Mouse (Mus musculus): Measurements from ENCODE around the gene Acbd3. TPM values are rescaled to one million over a fixed set of nuclear protein-coding genes. Genes with fewer than 3 reads are reported as not detected.

Acbd3 gene
- polyA plus RNA-seq, 1 experiment from 2014 or later, result 22.4 TPM

DNA sequence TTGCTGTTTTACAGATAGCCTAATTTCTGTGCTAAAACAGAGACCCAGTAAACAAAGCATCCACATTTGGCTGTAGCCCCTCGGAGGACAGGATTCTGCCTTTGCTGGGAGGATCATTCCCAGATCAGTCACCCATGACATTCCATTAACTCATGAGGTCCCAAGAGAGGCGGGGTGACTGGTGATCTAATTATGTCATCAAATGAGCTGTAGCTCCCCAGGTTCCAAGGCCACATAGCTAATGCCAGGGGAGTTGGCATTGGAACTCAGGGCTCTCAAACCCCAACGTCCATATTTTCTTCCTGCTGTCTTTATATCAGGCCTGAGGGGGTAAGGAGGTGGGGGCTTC lies 57.7 kb downstream of the Acbd3 start:
- ATAC-seq, result no peak
- H3K4me1 ChIP-seq (ENCODE audit: control insufficient read depth, insufficient read depth, low read length), result no peaks in the 10 kb centered on the region
- no peaks in the 10 kb centered on the region for H3K9me3 ChIP-seq (replicated peaks; ENCODE audit: control insufficient read depth, low read length, poor library complexity, severe bottlenecking)
- H3K9ac ChIP-seq (ENCODE audit: low read depth, low read length), result 0 out of 2 replicates have a peak overlapping the region, but pooled peaks have one; percentile 10
- 13% methylated on average over 3 of the region's 3 CpGs for WGBS
- no peak overlapping the region for H3K4me3 ChIP-seq (ENCODE audit: low read depth, low read length)
- no peak overlapping the region for H3K27ac ChIP-seq (ENCODE audit: low read length)
- H3K4me2 ChIP-seq (ENCODE audit: low read length), result no peak overlapping the region
- no peaks in the 10 kb centered on the region for H3K27me3 ChIP-seq (ENCODE audit: control insufficient read depth, insufficient read depth, low read depth, low read length)
- no peaks in the 10 kb centered on the region for H3K36me3 ChIP-seq (ENCODE audit: control insufficient read depth, insufficient read depth, low read length)

DNA sequence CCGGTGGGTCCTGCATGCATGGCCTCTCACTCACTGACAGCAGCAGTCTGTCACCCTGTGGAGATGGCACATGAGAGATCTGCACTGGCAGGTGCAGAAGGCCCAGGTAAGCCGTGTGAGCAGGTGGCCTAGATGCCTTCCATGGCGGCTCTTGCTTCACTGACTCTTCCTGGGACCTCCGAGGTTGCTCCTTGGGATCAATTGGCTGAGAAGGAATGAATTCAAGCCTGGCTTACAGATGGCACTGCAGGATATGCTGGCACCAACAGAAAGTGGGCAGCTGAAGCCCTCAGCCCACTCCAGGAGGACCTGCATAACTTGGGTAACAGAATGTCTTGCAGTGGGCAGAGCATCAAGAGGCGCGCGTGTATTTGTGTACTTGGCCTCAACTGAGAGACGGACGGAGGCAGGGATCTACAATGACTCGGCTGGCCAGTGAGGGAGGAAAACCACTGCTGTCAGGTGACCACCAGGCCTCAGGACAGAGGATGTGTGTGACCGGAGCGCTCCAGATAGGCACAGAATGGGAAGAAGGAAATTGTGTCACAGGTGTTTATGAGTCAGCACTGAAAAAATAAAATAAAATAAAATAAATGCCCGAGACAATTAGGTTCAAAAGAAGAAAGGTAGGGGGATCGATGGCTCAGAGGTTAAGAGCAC lies 66.1 kb downstream of the Acbd3 start:
- no peak for ATAC-seq
- H3K9ac ChIP-seq (ENCODE audit: low read depth, low read length), result no peak overlapping the region

DNA sequence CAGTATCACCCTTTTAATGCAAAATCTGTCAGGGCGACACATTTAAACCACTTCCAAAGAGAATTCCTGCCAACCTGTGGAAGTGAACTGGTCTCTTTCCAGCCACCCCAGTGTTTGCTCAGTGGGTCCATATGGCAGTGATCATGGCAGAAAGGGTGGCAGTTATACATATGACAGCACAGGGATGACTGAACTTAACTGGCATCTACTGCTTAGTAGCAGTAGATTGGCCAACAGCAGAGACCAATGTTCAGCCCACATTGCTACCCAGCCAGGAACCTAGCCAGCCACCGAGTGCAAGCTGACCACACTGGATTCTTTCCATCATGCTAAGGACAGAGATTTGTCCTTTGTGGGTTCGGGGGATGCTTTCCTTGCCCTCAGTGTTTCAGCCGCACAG lies 67.0 kb downstream of the Acbd3 start:
- Histone ChIP-seq H3K27ac (ENCODE audit: low read length) (no peak overlapping the region), H3K4me2 (ENCODE audit: low read length) (no peak overlapping the region), H3K36me3 (ENCODE audit: control insufficient read depth, insufficient read depth, low read length) (no peaks in the 10 kb centered on the region), H3K4me3 (ENCODE audit: low read depth, low read length) (no peak overlapping the region), H3K27me3 (ENCODE audit: control insufficient read depth, insufficient read depth, low read depth, low read length) (no peaks in the 10 kb centered on the region), H3K4me1 (ENCODE audit: control insufficient read depth, insufficient read depth, low read length) (peaks cover 2% of the 10 kb centered on the region; the same call in 1 of the 2 replicates), H3K9me3 (replicated peaks; ENCODE audit: control insufficient read depth, low read length, poor library complexity, severe bottlenecking) (no peaks in the 10 kb centered on the region), H3K9ac (ENCODE audit: low read depth, low read length) (no peak overlapping the region)
- WGBS, result 78% methylated on average over 4 of the region's 4 CpGs
- ATAC-seq, result no peak

More for the DNA sequence above, 66.1 kb downstream of the Acbd3 start:
- H3K27ac ChIP-seq (ENCODE audit: low read length), result no peak overlapping the region
- no peaks in the 10 kb centered on the region for H3K27me3 ChIP-seq (ENCODE audit: control insufficient read depth, insufficient read depth, low read depth, low read length)
- H3K36me3 ChIP-seq (ENCODE audit: control insufficient read depth, insufficient read depth, low read length), result no peaks in the 10 kb centered on the region
- H3K4me3 ChIP-seq (ENCODE audit: low read depth, low read length), result no peak overlapping the region
- peaks cover 2% of the 10 kb centered on the region; the same call in 1 of the 2 replicates for H3K4me1 ChIP-seq (ENCODE audit: control insufficient read depth, insufficient read depth, low read length)
- H3K9me3 ChIP-seq (replicated peaks; ENCODE audit: control insufficient read depth, low read length, poor library complexity, severe bottlenecking), result no peaks in the 10 kb centered on the region
- WGBS, result 87% methylated on average over 14 of the region's 14 CpGs
- H3K4me2 ChIP-seq (ENCODE audit: low read length), result no peak overlapping the region

DNA sequence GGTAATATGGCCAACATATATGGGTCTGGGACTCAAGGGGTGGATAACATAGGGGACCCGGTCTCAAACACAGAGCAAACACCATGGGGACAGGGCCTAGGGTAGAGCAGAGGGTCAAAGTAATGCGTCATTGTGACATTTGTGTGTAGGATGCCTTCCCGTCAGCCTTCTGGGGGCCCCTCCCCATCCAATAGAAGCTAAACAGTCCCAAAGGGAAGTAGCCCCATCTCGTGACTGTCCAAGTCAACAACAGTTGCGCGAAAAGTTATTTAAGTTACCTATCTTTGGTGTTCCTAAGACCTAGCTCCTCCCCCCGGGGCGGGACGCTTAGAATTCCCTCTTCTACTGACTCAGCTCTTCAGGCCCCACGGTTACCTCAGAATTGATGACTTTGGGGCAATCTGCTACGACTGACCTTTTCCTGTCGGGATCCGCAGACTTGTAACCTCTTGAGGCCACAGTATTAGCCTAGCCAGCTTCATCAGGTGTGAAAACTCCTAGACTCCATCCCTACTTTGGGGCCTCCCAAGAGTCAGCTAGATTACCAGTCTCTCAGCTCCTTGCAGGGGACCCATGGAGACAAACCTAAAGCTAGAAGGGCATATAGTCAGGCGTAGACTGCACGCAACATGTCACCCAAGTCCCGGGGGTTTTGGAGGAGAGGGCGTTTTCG lies 67.7 kb downstream of the Acbd3 start:
- H3K9ac ChIP-seq (ENCODE audit: low read depth, low read length), result peak overlapping the region; percentile 40; the same call in 1 of the 2 replicates
- H3K4me3 ChIP-seq (ENCODE audit: low read depth, low read length), result peak overlapping the region; percentile 29
- H3K9me3 ChIP-seq (replicated peaks; ENCODE audit: control insufficient read depth, low read length, poor library complexity, severe bottlenecking), result no peaks in the 10 kb centered on the region
- H3K27ac ChIP-seq (ENCODE audit: low read length), result no peak overlapping the region
- H3K27me3 ChIP-seq (ENCODE audit: control insufficient read depth, insufficient read depth, low read depth, low read length), result no peaks in the 10 kb centered on the region
- H3K4me2 ChIP-seq (ENCODE audit: low read length), result peak overlapping the region; percentile 58
- no peaks in the 10 kb centered on the region for H3K36me3 ChIP-seq (ENCODE audit: control insufficient read depth, insufficient read depth, low read length)
- peaks cover 2% of the 10 kb centered on the region; the same call in 1 of the 2 replicates for H3K4me1 ChIP-seq (ENCODE audit: control insufficient read depth, insufficient read depth, low read length)
- ATAC-seq, result peak; percentile 59
- 13% methylated on average over 18 of the region's 18 CpGs for WGBS

DNA sequence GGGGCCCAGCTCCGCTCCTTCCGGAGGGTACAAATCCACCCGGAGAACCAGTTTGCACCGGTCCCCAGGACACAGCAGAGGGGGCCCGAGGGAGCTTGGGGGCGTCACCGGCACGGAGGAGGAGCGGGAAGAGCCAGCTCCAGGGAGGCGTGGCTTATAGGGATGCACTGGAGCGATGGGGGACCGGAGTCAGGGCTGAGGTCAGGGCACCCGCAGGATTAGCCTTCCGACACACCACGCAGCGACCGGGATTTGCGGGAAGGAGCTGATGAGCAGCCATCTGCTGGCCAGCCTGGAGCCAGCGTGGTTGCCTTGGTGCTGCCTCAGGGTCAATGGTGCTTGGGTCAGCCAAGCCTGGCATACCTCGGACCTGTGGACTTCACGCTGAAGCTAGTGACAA lies 68.3 kb downstream of the Acbd3 start:
- Histone ChIP-seq H3K27me3 (ENCODE audit: control insufficient read depth, insufficient read depth, low read depth, low read length) (no peaks in the 10 kb centered on the region), H3K4me3 (ENCODE audit: low read depth, low read length) (peak overlapping the region; percentile 29), H3K9ac (ENCODE audit: low read depth, low read length) (peak overlapping the region; percentile 40; the same call in 1 of the 2 replicates), H3K27ac (ENCODE audit: low read length) (no peak overlapping the region), H3K36me3 (ENCODE audit: control insufficient read depth, insufficient read depth, low read length) (no peaks in the 10 kb centered on the region), H3K4me2 (ENCODE audit: low read length) (peak overlapping the region; percentile 58), H3K9me3 (replicated peaks; ENCODE audit: control insufficient read depth, low read length, poor library complexity, severe bottlenecking) (no peaks in the 10 kb centered on the region), H3K4me1 (ENCODE audit: control insufficient read depth, insufficient read depth, low read length) (peaks cover 2% of the 10 kb centered on the region; the same call in 1 of the 2 replicates)
- ATAC-seq, result peak; percentile 68
- whole genome bisulfite sequencing, result 1% methylated on average over 21 of the region's 21 CpGs

DNA sequence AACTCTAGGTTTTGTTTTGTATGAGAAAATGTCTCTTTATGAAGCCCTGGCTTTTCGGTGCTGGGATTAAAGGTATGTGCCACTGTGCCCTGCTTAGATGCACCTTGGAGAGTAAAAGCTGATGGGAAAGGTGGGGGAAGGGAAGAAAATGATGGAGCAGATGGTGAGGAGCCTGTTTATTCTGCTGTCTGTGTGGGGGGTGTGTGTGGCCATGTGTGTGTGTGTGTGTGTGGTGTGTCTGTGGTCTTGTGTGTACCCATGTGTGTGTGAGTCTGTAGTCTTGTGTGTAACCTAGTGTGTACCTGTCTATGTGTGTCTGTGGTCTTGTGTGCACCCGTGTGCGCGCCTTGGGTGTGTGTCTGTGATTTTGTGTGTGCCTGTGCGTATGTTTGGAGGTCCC lies 72.8 kb downstream of the Acbd3 start:
- peaks cover 9% of the 10 kb centered on the region for H3K36me3 ChIP-seq (ENCODE audit: control insufficient read depth, insufficient read depth, low read length)
- 94% methylated on average over 5 of the region's 5 CpGs for WGBS

DNA sequence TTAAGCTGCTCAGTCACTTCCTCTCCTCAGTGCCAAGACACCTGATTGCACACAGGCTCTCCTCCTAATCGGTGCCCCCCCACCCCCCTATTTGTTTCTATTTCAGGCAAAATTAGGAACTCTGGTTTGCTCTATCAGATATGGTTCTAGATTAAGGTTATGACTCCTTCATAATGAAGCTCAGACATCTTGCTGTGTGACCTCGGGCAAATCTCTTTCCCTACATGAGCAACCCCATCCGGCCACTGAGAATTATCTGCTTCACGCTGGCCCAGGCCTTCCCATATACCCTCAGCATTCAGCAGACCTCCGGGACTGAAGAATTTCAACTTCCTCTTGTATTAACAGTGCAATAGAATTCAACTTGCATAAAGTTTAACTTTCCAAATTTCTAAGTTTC lies 73.4 kb downstream of the Acbd3 start:
- Histone ChIP-seq H3K4me2 (ENCODE audit: low read length) (no peak overlapping the region), H3K27me3 (ENCODE audit: control insufficient read depth, insufficient read depth, low read depth, low read length) (no peaks in the 10 kb centered on the region), H3K9ac (ENCODE audit: low read depth, low read length) (no peak overlapping the region), H3K27ac (ENCODE audit: low read length) (no peak overlapping the region), H3K36me3 (ENCODE audit: control insufficient read depth, insufficient read depth, low read length) (peaks cover 15% of the 10 kb centered on the region), H3K4me1 (ENCODE audit: control insufficient read depth, insufficient read depth, low read length) (peaks cover 2% of the 10 kb centered on the region; the same call in 1 of the 2 replicates), H3K9me3 (replicated peaks; ENCODE audit: control insufficient read depth, low read length, poor library complexity, severe bottlenecking) (no peaks in the 10 kb centered on the region), H3K4me3 (ENCODE audit: low read depth, low read length) (no peak overlapping the region)
- ATAC-seq, result no peak
- 90% methylated on average over 5 of the region's 5 CpGs for WGBS

More for the DNA sequence above, 72.8 kb downstream of the Acbd3 start:
- no peak for ATAC-seq
- no peak overlapping the region for H3K4me2 ChIP-seq (ENCODE audit: low read length)
- no peak overlapping the region for H3K27ac ChIP-seq (ENCODE audit: low read length)
- no peaks in the 10 kb centered on the region for H3K9me3 ChIP-seq (replicated peaks; ENCODE audit: control insufficient read depth, low read length, poor library complexity, severe bottlenecking)
- H3K27me3 ChIP-seq (ENCODE audit: control insufficient read depth, insufficient read depth, low read depth, low read length), result no peaks in the 10 kb centered on the region
- H3K4me1 ChIP-seq (ENCODE audit: control insufficient read depth, insufficient read depth, low read length), result peaks cover 2% of the 10 kb centered on the region; the same call in 1 of the 2 replicates
- H3K9ac ChIP-seq (ENCODE audit: low read depth, low read length), result no peak overlapping the region
- H3K4me3 ChIP-seq (ENCODE audit: low read depth, low read length), result no peak overlapping the region

DNA sequence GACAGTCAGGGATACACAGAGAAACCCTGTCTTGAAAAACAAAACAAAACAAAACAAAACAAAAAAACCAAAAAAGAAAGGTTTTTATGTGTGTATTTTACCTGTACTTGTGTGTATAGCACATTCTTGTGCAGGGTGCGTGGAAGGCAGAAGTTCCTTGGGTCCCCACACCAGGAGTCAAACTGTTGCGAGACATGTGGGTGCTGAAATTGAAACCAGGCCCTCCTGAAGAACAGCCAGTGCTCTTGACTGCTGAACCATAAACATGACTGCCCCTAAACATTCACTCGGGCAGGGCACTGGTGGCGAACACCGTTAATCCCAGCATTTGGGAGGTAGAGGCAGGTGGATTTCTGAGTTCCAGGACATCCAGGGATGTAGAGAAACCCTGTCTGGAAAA lies 74.2 kb downstream of the Acbd3 start:
- Histone ChIP-seq H3K9me3 (replicated peaks; ENCODE audit: control insufficient read depth, low read length, poor library complexity, severe bottlenecking) (no peaks in the 10 kb centered on the region), H3K4me3 (ENCODE audit: low read depth, low read length) (no peak overlapping the region), H3K4me1 (ENCODE audit: control insufficient read depth, insufficient read depth, low read length) (no peaks in the 10 kb centered on the region), H3K4me2 (ENCODE audit: low read length) (no peak overlapping the region), H3K27me3 (ENCODE audit: control insufficient read depth, insufficient read depth, low read depth, low read length) (no peaks in the 10 kb centered on the region), H3K27ac (ENCODE audit: low read length) (no peak overlapping the region), H3K36me3 (ENCODE audit: control insufficient read depth, insufficient read depth, low read length) (peaks cover 19% of the 10 kb centered on the region), H3K9ac (ENCODE audit: low read depth, low read length) (no peak overlapping the region)
- no peak for ATAC-seq
- WGBS, result 92% methylated on average over 5 of the region's 5 CpGs

DNA sequence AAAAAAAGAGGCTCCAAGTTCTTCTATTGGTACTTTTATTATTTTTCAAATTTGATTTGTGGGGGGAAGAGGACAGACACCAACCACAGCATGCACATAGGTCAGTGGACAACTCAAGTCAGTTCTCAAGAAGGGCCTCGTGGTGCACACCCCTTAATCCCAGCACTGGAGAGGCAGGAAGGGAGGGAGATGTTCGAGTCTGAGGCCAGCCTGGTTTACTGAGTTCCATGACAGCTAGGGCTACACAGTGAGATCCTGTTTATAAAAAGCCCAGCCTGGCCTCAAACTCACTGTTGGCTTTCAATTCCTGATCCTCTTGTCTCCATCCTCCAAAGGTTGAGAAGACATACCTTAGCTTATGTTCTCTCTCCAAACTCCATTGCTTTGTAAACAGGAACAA lies 75.0 kb downstream of the Acbd3 start:
- no peaks in the 10 kb centered on the region for H3K4me1 ChIP-seq (ENCODE audit: control insufficient read depth, insufficient read depth, low read length)
- no peak overlapping the region for H3K4me2 ChIP-seq (ENCODE audit: low read length)
- no peaks in the 10 kb centered on the region for H3K27me3 ChIP-seq (ENCODE audit: control insufficient read depth, insufficient read depth, low read depth, low read length)
- no peak overlapping the region for H3K27ac ChIP-seq (ENCODE audit: low read length)
- ATAC-seq, result no peak
- H3K36me3 ChIP-seq (ENCODE audit: control insufficient read depth, insufficient read depth, low read length), result peaks cover 26% of the 10 kb centered on the region
- H3K9ac ChIP-seq (ENCODE audit: low read depth, low read length), result no peak overlapping the region
- H3K4me3 ChIP-seq (ENCODE audit: low read depth, low read length), result no peak overlapping the region
- no peaks in the 10 kb centered on the region for H3K9me3 ChIP-seq (replicated peaks; ENCODE audit: control insufficient read depth, low read length, poor library complexity, severe bottlenecking)
- 53% methylated on average over 2 of the region's 2 CpGs for WGBS

Data from midbrain, embryonic 16.5 days (tissue).